Mouse (Mus musculus) heart, embryonic 11.5 days (tissue): ENCODE measurements around the gene Lyrm7. TPM values are rescaled to one million over a fixed set of nuclear protein-coding genes. Genes with fewer than 3 reads are reported as not detected.
"Not testable (repeated sequence)": the region's sequence is repeated elsewhere in the genome, so short reads cannot be mapped to it uniquely, and the experiment has no call there.

Source experiments
- ATAC-seq: fragments of 200-750 bp; cut with Nextera tagmentation; replicated peaks from 2 replicates; pipeline ENCODE4 v1.8.0; 2017; ENCODE audit warnings: moderate library complexity; ENCODE audit not compliant: insufficient number of reproducible peaks, low FRiP score, low TSS enrichment
- H3K27ac ChIP-seq: fragments of 300-500 bp; sonication (generic); 2 replicates; pipeline ENCODE4 v1.5.1; 2014; ENCODE audit warnings: mild to moderate bottlenecking, low read depth, low read length
- H3K27me3 ChIP-seq: fragments of 300-500 bp; sonication (generic); 2 replicates; pipeline ENCODE4 v1.6.1; 2014; ENCODE audit warnings: mild to moderate bottlenecking, low read length, mixed read lengths; ENCODE audit not compliant: control insufficient read depth, insufficient read depth
- H3K36me3 ChIP-seq: fragments of 300-500 bp; sonication (generic); 2 replicates; pipeline ENCODE4 v1.6.1; 2014; ENCODE audit warnings: mild to moderate bottlenecking, low read length, moderate library complexity, mixed read lengths; ENCODE audit not compliant: control insufficient read depth, insufficient read depth
- H3K4me1 ChIP-seq: fragments of 300-500 bp; sonication (generic); 2 replicates; pipeline ENCODE4 v1.6.1; 2014; ENCODE audit warnings: low read length; ENCODE audit not compliant: control insufficient read depth, insufficient read depth
- H3K4me2 ChIP-seq: fragments of 300-500 bp; sonication (generic); 2 replicates; pipeline ENCODE4 v1.6.1; 2014; ENCODE audit warnings: mild to moderate bottlenecking, moderate library complexity
- H3K4me3 ChIP-seq: fragments of 300-500 bp; sonication (generic); 2 replicates; pipeline ENCODE4 v1.5.1; 2014; ENCODE audit warnings: low read depth, low read length
- H3K9ac ChIP-seq: fragments of 300-500 bp; sonication (generic); 2 replicates; pipeline ENCODE4 v1.6.1; 2014; ENCODE audit warnings: mild to moderate bottlenecking, low read depth, low read length, moderate library complexity
- H3K9me3 ChIP-seq: fragments of 300-500 bp; sonication (generic); replicated peaks from 2 replicates; pipeline ENCODE4 v1.6.1; 2016; ENCODE audit warnings: low read length; ENCODE audit not compliant: control insufficient read depth
- WGBS: fragments of 180-500 bp; shearing (Covaris S2); extraction: QIAGEN DNeasy Blood & Tissue Kit; methylation state at CpG from one replicate; pipeline ENCODE4 v1.1.7; 2014; ENCODE audit not compliant: insufficient replicate concordance; 5-methylcytosine and 5-hydroxymethylcytosine counted together
- polyA plus RNA-seq: library from polyadenylated mRNA; unstranded; fragments of >200 nt; fragmentation: Nextera tagmentation; extraction: Ambion mirVana; gene quantifications from 2 replicates; pipeline ENCODE4 v1.2.1, GENCODE M21; 2014

Lyrm7 gene
- polyA plus RNA-seq, 1 experiment from 2014 or later = 16.5 TPM

DNA sequence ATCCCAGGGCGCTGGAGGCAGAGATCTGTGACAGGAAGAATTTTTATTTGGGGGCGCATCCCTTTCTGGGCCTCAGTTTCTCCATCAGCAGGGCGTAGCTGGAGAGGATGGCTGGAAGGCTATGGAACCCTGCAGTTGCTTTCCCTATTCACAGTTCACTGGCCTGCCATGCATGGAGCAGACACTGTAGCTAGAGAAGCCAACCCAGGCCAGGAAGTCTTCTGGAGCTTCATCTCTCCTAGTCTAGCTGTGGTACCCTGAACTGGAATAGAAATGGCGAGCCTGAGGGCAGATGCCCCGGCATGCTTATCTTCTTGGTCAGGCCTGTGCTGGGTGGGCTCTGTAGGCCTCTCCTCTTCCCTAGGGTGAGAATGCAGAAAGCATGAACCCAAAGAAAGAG lies 42.6 kb upstream of the Lyrm7 start:
- Histone ChIP-seq H3K36me3 (0 out of 2 replicates have a peak, but pooled peaks cover 5% of the 10 kb centered on the region), H3K9me3 (no peaks in the 10 kb centered on the region), H3K27ac (peak overlapping the region; percentile 74), H3K4me2 (peak overlapping the region; percentile 84), H3K27me3 (no peaks in the 10 kb centered on the region), H3K4me1 (peaks cover 28% of the 10 kb centered on the region), H3K9ac (peak overlapping the region; percentile 83), H3K4me3 (peak overlapping the region; percentile 65)
- WGBS = 45% methylated on average over 5 of the region's 5 CpGs
- no peak for ATAC-seq

DNA sequence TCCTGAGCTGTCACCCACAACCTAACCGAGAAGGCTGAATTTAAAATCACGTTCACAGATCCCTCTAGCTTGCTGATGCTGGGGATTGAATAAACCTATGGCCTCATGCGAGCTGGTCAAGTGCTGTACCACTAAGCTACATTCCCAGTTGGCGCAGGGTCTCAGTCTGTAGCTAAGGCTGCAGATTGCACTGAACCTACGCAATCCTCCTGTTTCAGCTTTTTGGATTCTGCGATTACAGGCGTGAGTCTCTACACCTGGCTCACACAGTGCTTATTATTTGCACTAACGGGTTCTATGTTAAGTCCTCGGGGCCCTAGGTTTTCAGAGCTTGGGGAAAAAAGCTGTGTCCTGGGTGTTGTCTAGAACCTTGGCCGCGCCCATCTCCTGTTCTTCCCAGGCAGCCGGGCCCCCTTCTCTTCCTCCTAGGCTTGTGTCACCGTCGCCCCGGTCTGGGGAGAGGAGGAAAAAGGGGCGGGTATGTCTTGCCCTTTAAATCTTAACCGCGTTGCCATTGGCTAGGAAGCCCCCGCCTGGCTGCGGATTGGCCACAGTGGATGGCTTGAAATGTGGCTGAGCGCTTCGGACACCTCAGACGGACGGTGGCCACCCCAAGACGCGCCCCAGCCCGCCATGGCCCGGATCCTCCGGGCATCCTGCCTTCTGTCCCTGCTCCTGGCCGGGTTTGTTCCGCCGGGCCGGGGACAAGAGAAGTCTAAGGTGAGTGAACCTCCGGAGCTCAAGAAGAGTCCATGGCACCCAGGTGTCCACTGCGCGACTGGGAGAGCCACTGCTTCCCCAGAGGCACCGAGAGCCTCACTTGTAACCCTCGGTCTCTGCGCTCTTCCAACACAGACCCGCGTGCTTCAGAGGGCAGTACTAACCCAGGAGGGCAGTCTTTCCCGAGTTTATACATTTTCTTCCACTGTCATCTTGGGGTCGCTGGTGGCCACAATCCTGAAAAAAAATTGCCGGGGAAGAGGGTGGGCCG lies 41.9 kb upstream of the Lyrm7 start, which contains the start of gene Gpx3:
Gpx3 (plus strand) TSS at position 121 of the 991 bp plus-strand sequence.
- Histone ChIP-seq H3K4me2 (peak within 1 kb of the TSS; percentile 84), H3K9ac (peak within 1 kb of the TSS; percentile 83), H3K4me3 (peak within 1 kb of the TSS; percentile 65), H3K4me1 (peaks cover 31% of the 10 kb centered on the region), H3K36me3 (0 out of 2 replicates have a peak, but pooled peaks cover 3% of the 10 kb centered on the region), H3K9me3 (no peaks in the 10 kb centered on the region), H3K27me3 (no peaks in the 10 kb centered on the region), H3K27ac (peak within 1 kb of the TSS; percentile 74)
- 12% methylated on average over 45 of the region's 45 CpGs for WGBS
- peak; percentile 78 for ATAC-seq

DNA sequence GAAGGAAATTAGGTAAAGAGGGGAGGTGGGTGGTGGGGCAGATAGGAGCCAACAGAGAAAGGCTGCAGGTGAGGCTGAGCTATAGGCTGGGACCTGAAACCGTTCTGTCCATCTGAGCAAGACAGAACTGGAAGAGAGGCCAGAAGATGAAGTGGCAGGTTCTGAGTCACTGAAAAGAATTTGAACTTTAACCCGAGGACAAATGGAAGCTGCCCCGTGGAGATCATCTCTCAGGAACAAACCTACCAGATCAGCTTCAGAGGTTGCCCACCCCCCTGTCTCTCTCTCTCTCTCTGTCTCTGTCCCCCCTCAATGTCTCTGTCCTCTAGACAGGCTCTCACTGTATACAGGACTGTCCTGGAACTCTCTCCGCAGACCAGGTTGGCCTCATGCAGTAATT lies 38.9 kb upstream of the Lyrm7 start:
- Histone ChIP-seq H3K27ac (no peak overlapping the region), H3K4me1 (peaks cover 18% of the 10 kb centered on the region), H3K4me3 (no peak overlapping the region), H3K36me3 (no peaks in the 10 kb centered on the region), H3K27me3 (no peaks in the 10 kb centered on the region), H3K4me2 (no peak overlapping the region), H3K9me3 (no peaks in the 10 kb centered on the region), H3K9ac (no peak overlapping the region)
- no peak for ATAC-seq
- 64% methylated on average over 4 of the region's 4 CpGs for WGBS

DNA sequence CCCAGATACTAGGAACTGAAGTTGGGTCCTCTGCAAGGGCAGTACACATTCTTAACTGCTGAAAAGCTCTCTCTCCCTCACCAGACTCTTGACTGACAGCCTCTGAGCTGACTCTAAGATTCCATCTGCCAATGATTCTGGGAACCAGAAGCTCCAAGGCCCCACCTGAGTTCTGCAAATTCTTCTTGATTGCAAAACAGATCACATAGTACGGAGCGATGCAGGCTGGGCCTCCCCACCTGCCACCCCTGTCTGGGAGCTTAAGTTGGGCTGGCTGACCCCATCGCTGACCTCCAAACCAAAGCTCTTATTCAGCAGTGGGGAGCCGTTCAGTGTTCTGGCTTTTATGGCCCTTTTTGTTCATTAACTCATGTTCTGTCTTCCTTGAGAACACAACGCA lies 36.8 kb upstream of the Lyrm7 start:
- ATAC-seq = no peak
- no peak overlapping the region for H3K4me2 ChIP-seq
- no peak overlapping the region for H3K27ac ChIP-seq
- H3K27me3 ChIP-seq = no peaks in the 10 kb centered on the region
- H3K36me3 ChIP-seq = no peaks in the 10 kb centered on the region
- H3K4me1 ChIP-seq = 0 out of 2 replicates have a peak, but pooled peaks cover 5% of the 10 kb centered on the region
- H3K9ac ChIP-seq = no peak overlapping the region
- no peaks in the 10 kb centered on the region for H3K9me3 ChIP-seq
- WGBS = 68% methylated on average over 5 of the region's 5 CpGs
- H3K4me3 ChIP-seq = no peak overlapping the region

DNA sequence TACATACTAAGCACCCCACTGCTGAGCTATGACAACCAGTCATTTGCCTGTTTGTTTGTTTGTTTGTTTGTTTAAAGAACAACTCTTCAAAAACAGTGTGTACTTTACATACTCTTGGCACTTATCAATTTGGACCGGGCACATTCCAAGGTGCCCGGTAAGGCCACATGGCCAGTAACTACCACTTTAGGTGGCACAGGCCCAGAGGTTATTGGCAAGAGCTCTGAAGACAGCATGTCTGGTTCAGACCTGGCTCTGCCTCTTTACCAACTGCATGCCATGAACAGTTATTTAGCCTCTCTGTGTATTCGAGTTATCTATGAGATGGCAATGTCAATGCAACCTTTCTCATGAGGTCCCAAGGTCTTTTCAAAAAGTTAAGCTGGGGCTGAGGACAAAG lies 35.9 kb upstream of the Lyrm7 start:
- not testable (repeated sequence) for H3K4me2 ChIP-seq, H3K9me3 ChIP-seq, H3K4me1 ChIP-seq, H3K27ac ChIP-seq, H3K9ac ChIP-seq, H3K4me3 ChIP-seq, H3K36me3 ChIP-seq, ATAC-seq, H3K27me3 ChIP-seq
- 87% methylated on average over 3 of the region's 3 CpGs for WGBS

DNA sequence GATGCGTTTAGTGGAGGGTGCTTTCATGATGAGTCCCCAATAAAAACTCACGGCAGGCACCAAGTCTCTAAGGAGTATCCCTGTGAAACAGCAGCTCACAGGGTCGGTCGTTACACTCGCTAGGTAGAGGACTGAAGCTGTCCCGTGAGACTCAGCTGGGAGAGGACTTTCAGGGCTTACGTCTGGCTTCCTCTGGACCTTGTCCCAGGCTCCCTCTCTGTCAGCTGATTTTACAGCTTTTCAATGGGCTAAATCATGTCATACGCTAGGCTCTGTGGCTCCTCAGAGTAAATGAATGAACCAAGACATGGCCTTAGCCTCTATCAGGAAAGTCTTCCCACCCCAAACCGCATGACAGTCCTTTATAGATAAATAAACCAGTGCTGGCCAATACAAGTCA lies 33.9 kb upstream of the Lyrm7 start:
- Histone ChIP-seq H3K36me3 (no peaks in the 10 kb centered on the region), H3K27me3 (no peaks in the 10 kb centered on the region), H3K9ac (no peak overlapping the region), H3K27ac (no peak overlapping the region), H3K4me2 (no peak overlapping the region), H3K4me3 (no peak overlapping the region), H3K9me3 (no peaks in the 10 kb centered on the region), H3K4me1 (0 out of 2 replicates have a peak, but pooled peaks cover 5% of the 10 kb centered on the region)
- ATAC-seq = no peak
- WGBS = 64% methylated on average over 9 of the region's 9 CpGs

DNA sequence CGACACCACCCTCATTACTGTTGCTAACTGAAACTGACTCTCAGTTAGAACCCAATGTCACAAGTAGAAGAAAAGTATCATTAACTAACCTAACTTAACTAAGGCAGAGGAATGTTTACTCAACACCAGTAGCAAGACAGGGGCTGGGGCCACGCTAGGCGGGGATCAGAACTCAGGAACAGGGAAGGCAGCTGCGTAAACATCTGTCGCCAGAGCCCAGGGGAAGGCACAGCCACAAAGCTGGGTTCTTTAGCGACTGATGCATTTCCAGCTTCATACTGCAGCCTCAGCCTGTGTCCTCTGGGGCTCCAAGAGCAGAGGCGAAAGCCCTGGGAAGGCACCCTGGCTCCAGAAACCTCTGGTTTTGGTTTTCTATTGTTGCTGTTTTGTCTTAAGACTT lies 31.4 kb upstream of the Lyrm7 start:
- Histone ChIP-seq H3K27ac (no peak overlapping the region), H3K4me3 (no peak overlapping the region), H3K36me3 (no peaks in the 10 kb centered on the region), H3K4me2 (no peak overlapping the region), H3K9me3 (no peaks in the 10 kb centered on the region; the same call in 1 of the 2 replicates), H3K4me1 (no peaks in the 10 kb centered on the region), H3K9ac (no peak overlapping the region), H3K27me3 (no peaks in the 10 kb centered on the region)
- 55% methylated on average over 7 of the region's 7 CpGs for WGBS
- no peak for ATAC-seq

DNA sequence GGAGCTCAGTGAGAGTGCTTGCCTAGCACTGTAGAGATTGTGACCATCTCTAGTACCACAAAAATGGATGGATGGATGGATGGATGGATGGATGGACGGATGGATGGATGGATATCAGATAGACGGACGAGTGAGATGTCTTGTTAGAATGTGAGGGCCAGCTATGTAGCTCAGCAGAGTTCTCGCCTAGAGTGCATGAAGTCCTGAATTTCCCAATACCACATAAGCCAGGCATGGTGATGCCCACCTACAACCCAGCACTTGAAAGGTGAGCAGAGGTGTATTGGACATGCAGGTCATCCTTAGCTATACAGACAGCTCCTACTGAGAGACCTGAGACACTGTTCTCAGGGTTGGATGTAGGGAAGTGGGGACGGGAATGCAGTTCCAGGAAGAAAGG lies 30.6 kb upstream of the Lyrm7 start:
- 70% methylated on average over 5 of the region's 5 CpGs for WGBS
- H3K27me3 ChIP-seq = no peaks in the 10 kb centered on the region
- no peak overlapping the region for H3K4me2 ChIP-seq
- no peaks in the 10 kb centered on the region for H3K36me3 ChIP-seq
- no peak overlapping the region for H3K4me3 ChIP-seq
- no peaks in the 10 kb centered on the region for H3K4me1 ChIP-seq
- ATAC-seq = no peak
- no peak overlapping the region for H3K9ac ChIP-seq
- no peak overlapping the region for H3K27ac ChIP-seq
- no peaks in the 10 kb centered on the region; the same call in 1 of the 2 replicates for H3K9me3 ChIP-seq
